Mouse (Mus musculus) myocyte (in vitro differentiated cells): Measurements from ENCODE around the gene Tmem125. TPM values are rescaled to one million over a fixed set of nuclear protein-coding genes. Genes with fewer than 3 reads are reported as not detected.

Source experiments
- H3K27me3 ChIP-seq: one replicate; pipeline ENCODE4 v1.6.1; 2011; ENCODE audit not compliant: control insufficient read depth, insufficient read depth, insufficient read length
- H3K36me3 ChIP-seq: one replicate; pipeline ENCODE4 v1.6.1; 2011; ENCODE audit not compliant: control insufficient read depth, insufficient read depth
- H3K4me2 ChIP-seq: one replicate; pipeline ENCODE4 v1.6.1; 2011; ENCODE audit warnings: low read depth, control low read depth
- H3K4me3 ChIP-seq: one replicate; pipeline ENCODE4 v1.5.1; 2011; ENCODE audit warnings: mild to moderate bottlenecking, control low read depth, moderate library complexity
- H3K79me2 ChIP-seq: one replicate; pipeline ENCODE4 v1.6.1; 2011; ENCODE audit not compliant: control insufficient read depth, insufficient read depth
- H3ac ChIP-seq: one replicate; pipeline ENCODE4 v1.6.1; 2011; ENCODE audit not compliant: control insufficient read depth, insufficient read length
- CEBPB ChIP-seq: IDR thresholded peaks from 2 replicates; pipeline ENCODE4 v1.6.1; 2011; ENCODE audit warnings: mild to moderate bottlenecking, moderate library complexity; ENCODE audit not compliant: poor library complexity, insufficient read depth, severe bottlenecking
- E2F4 ChIP-seq: IDR thresholded peaks from one replicate; pipeline ENCODE4 v1.6.1; 2011; ENCODE audit warnings: mild to moderate bottlenecking, control low read depth, moderate library complexity; ENCODE audit not compliant: insufficient read depth
- MAX ChIP-seq: IDR thresholded peaks from one replicate; pipeline ENCODE4 v1.6.1; 2011; ENCODE audit warnings: low read depth, mild to moderate bottlenecking, control low read depth
- MYOD1 ChIP-seq, 3 experiments: IDR thresholded peaks; one replicate each; pipeline ENCODE4 v1.6.1; 2011; ENCODE audit warnings: control low read depth in 2 of 3, low read depth in 2 of 3, mild to moderate bottlenecking in 2 of 3, moderate library complexity in 1 of 3; ENCODE audit not compliant: insufficient read length in 2 of 3, control insufficient read depth in 1 of 3
- MYOG ChIP-seq, 3 experiments: IDR thresholded peaks; one replicate each; pipeline ENCODE4 v1.6.1; 2011; ENCODE audit warnings: control low read depth in 2 of 3, low read depth in 2 of 3, mild to moderate bottlenecking in 2 of 3; ENCODE audit not compliant: insufficient read length in 2 of 3, control insufficient read depth in 1 of 3, insufficient read depth in 1 of 3
- POLR2A ChIP-seq: IDR thresholded peaks from one replicate; pipeline ENCODE4 v1.6.1; 2011; ENCODE audit warnings: low read depth, mild to moderate bottlenecking, control low read depth, moderate library complexity; ENCODE audit not compliant: insufficient read length
- POLR2AphosphoS2 ChIP-seq: IDR thresholded peaks from one replicate; pipeline ENCODE4 v1.6.1; 2011; ENCODE audit warnings: low read depth, control low read depth; ENCODE audit not compliant: insufficient read length
- REST ChIP-seq: IDR thresholded peaks from one replicate; pipeline ENCODE4 v1.6.1; 2011; ENCODE audit warnings: mild to moderate bottlenecking, control low read depth, moderate library complexity; ENCODE audit not compliant: insufficient read depth, insufficient read length
- SRF ChIP-seq: IDR thresholded peaks from one replicate; pipeline ENCODE4 v1.6.1; 2011; ENCODE audit warnings: low read depth; ENCODE audit not compliant: control insufficient read depth, insufficient read length
- TCF12 ChIP-seq: IDR thresholded peaks from one replicate; pipeline ENCODE4 v1.6.1; 2011; ENCODE audit warnings: mild to moderate bottlenecking, control low read depth; ENCODE audit not compliant: poor library complexity, insufficient read depth, severe bottlenecking
- TCF3 ChIP-seq: IDR thresholded peaks from one replicate; pipeline ENCODE4 v1.6.1; 2011; ENCODE audit warnings: low read depth, control low read depth; ENCODE audit not compliant: insufficient read length
- USF1 ChIP-seq: IDR thresholded peaks from one replicate; pipeline ENCODE4 v1.6.1; 2011; ENCODE audit warnings: low read depth, mild to moderate bottlenecking, control low read depth, moderate library complexity
- polyA plus RNA-seq: library from polyadenylated mRNA; unstranded; fragments of >200 nt; fragmentation: generic; extraction: Trizol; gene quantifications from one replicate; pipeline ENCODE4 v1.2.1, GENCODE M21; 2012; ENCODE audit warnings: missing spikeins

Gene Tmem125
- polyA plus RNA-seq, 1 experiment, result not detected

DNA sequence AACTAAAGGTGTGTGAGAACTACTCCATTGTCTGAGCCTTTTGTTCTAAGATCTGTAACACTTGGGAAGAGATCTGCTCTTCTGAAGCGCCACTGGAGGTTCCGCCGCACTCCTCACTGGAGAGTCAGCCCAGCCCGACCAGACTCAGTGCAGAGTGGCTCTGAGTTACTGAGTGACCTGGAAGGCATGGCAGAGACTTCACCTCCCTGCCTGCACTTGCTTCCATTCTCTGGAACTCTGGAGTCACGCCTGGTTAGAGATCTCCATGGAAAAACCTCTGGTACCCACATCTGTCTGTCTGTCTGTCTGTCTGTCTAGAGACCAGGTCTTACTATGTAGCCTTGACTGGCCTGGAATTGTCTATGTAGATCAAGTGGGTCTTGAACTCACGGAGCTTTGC lies 8.2 kb downstream of the Tmem125 start:
- Histone ChIP-seq H3K36me3 (no peaks in the 10 kb centered on the region), H3ac (no peak overlapping the region), H3K4me2 (no peak overlapping the region), H3K27me3 (peaks cover 46% of the 10 kb centered on the region), H3K4me3 (no peak overlapping the region), H3K79me2 (no peaks in the 10 kb centered on the region)
- TF ChIP-seq TCF12 (no peak), MAX (no peak), MYOG (IDR thresholded peaks at IDR 0.05; ENCODE audit: control insufficient read depth in 1 of 3, insufficient read depth in 1 of 3, insufficient read length in 2 of 3, low read depth in 2 of 3) (no peak), SRF (no peak), POLR2AphosphoS2 (no peak), TCF3 (no peak), REST (no peak), CEBPB (no peak)

DNA sequence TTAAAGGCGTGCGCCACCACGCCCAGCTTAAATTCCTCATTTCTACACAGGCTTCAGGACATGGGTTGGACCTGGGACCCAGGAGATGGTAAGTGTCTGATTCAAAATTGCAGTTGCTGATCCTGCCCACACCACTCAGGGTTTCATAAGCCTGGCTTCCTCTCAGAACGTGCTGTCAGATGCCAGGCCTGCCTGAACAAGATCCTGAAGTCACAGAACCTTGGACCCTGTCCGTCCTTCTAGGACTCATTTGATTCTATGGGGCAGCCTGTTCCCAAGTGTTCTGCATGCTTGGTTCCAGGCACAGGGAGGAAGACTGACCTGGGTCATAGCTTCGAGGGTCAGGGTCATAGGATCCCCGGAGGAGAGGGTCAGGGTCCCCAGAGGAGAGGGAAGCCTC lies 10.2 kb downstream of the Tmem125 start:
- H3K36me3 ChIP-seq, result no peaks in the 10 kb centered on the region
- TF ChIP-seq MAX, result no peak
- TF ChIP-seq SRF, result no peak
- no peak for TF ChIP-seq TCF12
- no peak for TF ChIP-seq MYOD1 (IDR thresholded peaks at IDR 0.05; ENCODE audit: control insufficient read depth in 1 of 3, insufficient read length in 2 of 3, low read depth in 2 of 3)
- TF ChIP-seq TCF3, result no peak
- no peak for TF ChIP-seq USF1
- no peak for TF ChIP-seq E2F4
- no peak for TF ChIP-seq REST
- TF ChIP-seq POLR2A, result no peak
- TF ChIP-seq POLR2AphosphoS2, result no peak
- TF ChIP-seq CEBPB, result no peak
- no peak for TF ChIP-seq MYOG (IDR thresholded peaks at IDR 0.05; ENCODE audit: control insufficient read depth in 1 of 3, insufficient read depth in 1 of 3, insufficient read length in 2 of 3, low read depth in 2 of 3)
- H3K27me3 ChIP-seq, result peaks cover 55% of the 10 kb centered on the region
- H3K4me3 ChIP-seq, result no peak overlapping the region
- no peak overlapping the region for H3K4me2 ChIP-seq
- no peaks in the 10 kb centered on the region for H3K79me2 ChIP-seq
- no peak overlapping the region for H3ac ChIP-seq

DNA sequence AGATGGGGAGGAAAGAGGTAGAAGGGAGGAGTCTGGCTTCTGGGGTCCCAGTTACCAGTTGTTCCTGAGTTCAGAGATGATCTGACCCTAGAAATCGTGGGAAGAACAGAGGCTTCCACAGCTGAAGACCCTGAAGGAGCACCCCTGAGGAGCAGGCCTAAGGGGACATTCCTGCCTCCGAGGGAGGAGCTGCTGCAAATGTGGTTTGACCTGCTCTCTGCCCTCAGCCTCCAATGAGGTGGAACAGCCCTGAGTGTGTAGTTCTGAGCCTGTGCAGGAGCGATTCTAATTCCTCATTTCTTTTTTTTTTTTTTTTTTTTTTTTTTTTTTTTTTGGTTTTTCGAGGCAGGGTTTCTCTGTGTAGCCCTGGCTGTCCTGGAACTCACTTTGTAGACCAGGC lies 10.7 kb downstream of the Tmem125 start:
- no peaks in the 10 kb centered on the region for H3K79me2 ChIP-seq
- H3K27me3 ChIP-seq, result peaks cover 55% of the 10 kb centered on the region
- no peak overlapping the region for H3K4me3 ChIP-seq
- H3K36me3 ChIP-seq, result no peaks in the 10 kb centered on the region
- no peak overlapping the region for H3K4me2 ChIP-seq
- H3ac ChIP-seq, result no peak overlapping the region
- no peak for TF ChIP-seq USF1
- no peak for TF ChIP-seq MAX
- TF ChIP-seq REST, result no peak
- no peak for TF ChIP-seq POLR2A
- no peak for TF ChIP-seq POLR2AphosphoS2
- TF ChIP-seq SRF, result no peak
- TF ChIP-seq TCF3, result no peak
- no peak for TF ChIP-seq E2F4
- TF ChIP-seq TCF12, result no peak
- no peak for TF ChIP-seq MYOG (IDR thresholded peaks at IDR 0.05; ENCODE audit: control insufficient read depth in 1 of 3, insufficient read depth in 1 of 3, insufficient read length in 2 of 3, low read depth in 2 of 3)
- TF ChIP-seq MYOD1 (IDR thresholded peaks at IDR 0.05; ENCODE audit: control insufficient read depth in 1 of 3, insufficient read length in 2 of 3, low read depth in 2 of 3), result no peak
- TF ChIP-seq CEBPB, result no peak

DNA sequence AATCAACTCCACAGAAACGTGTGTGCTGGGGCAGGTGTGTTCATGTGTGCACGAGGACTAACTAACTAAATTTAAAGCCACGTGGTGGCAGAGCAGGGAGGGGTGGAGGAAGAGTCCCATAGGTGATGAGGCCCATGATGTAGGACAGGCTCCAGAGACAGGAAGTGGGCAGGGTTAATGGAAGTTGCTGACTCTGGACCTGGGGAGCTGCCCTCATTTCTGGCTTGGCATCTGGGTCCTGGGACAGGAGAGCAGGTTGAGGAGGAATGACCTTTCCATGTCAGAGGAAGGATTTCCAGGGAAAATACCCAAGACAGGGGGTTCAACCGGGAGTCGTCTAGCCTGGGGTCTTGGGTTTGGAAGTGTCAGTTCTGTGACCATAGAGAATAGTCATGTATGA lies 11.2 kb downstream of the Tmem125 start:
- H3K4me3 ChIP-seq, result no peak overlapping the region
- H3K36me3 ChIP-seq, result no peaks in the 10 kb centered on the region
- TF ChIP-seq TCF3 (no peak), MAX (no peak), REST (no peak)
- H3ac ChIP-seq, result no peak overlapping the region
- peaks cover 56% of the 10 kb centered on the region for H3K27me3 ChIP-seq
- no peaks in the 10 kb centered on the region for H3K79me2 ChIP-seq
- no peak overlapping the region for H3K4me2 ChIP-seq

DNA sequence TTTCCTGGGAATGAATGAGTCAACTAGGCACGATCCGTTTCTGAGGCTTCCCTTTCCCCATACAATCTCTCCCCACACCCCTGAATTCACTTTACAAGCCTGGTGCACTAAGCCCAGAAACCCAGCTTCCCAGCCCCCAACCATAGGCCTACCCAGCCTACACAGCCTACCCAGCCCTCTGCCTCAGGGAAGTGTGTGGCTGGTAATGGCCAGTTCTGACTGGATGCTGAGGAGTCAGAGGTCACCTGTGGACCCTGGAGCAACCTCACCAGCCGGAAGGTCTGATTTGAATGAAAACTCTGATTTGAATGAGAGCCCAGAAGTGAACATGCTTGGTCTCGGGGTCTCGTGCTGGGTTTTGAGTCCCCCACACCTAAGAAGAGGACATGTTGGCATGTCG lies 16.1 kb downstream of the Tmem125 start:
- H3K4me3 ChIP-seq, result no peak overlapping the region
- no peaks in the 10 kb centered on the region for H3K79me2 ChIP-seq
- TF ChIP-seq POLR2AphosphoS2 (no peak), TCF12 (no peak), MYOG (IDR thresholded peaks at IDR 0.05; ENCODE audit: control insufficient read depth in 1 of 3, insufficient read depth in 1 of 3, insufficient read length in 2 of 3, low read depth in 2 of 3) (no peak), MYOD1 (IDR thresholded peaks at IDR 0.05; ENCODE audit: control insufficient read depth in 1 of 3, insufficient read length in 2 of 3, low read depth in 2 of 3) (no peak), CEBPB (no peak), E2F4 (no peak), SRF (no peak)
- H3K27me3 ChIP-seq, result peaks cover 57% of the 10 kb centered on the region
- no peaks in the 10 kb centered on the region for H3K36me3 ChIP-seq
- H3ac ChIP-seq, result no peak overlapping the region
- no peak overlapping the region for H3K4me2 ChIP-seq
